Mouse (Mus musculus) heart, postnatal 0 days (tissue): ENCODE data around the gene Dhx30. TPM values are rescaled to one million over a fixed set of nuclear protein-coding genes. Genes with fewer than 3 reads are reported as not detected.
"Not testable (repeated sequence)": the region's sequence is repeated elsewhere in the genome, so short reads cannot be mapped to it uniquely, and the experiment has no call there.

Experiments
- ATAC-seq: fragments of 200-750 bp; cut with Nextera tagmentation; 2 replicates; pipeline ENCODE4 v1.8.0; 2017; ENCODE audit warnings: low read depth, moderate number of reproducible peaks, moderate library complexity; ENCODE audit not compliant: insufficient read depth
- DNase-seq: peaks from one replicate; pipeline ENCODE4 v3.0.0-alpha.2; 2016; ENCODE audit warnings: low spot score
- H3K27ac ChIP-seq: fragments of 300-500 bp; sonication (generic); 2 replicates; pipeline ENCODE4 v1.5.1; 2014; ENCODE audit warnings: low read depth, mild to moderate bottlenecking
- H3K27me3 ChIP-seq: fragments of 300-500 bp; sonication (generic); 2 replicates; pipeline ENCODE4 v1.6.1; 2014; ENCODE audit warnings: low read length, mixed read lengths; ENCODE audit not compliant: control insufficient read depth, insufficient read depth
- H3K36me3 ChIP-seq: fragments of 300-500 bp; sonication (generic); replicated peaks from 2 replicates; pipeline ENCODE4 v1.6.1; 2014; ENCODE audit warnings: low read length, mixed read lengths; ENCODE audit not compliant: control insufficient read depth, insufficient read depth
- H3K4me1 ChIP-seq: fragments of 300-500 bp; sonication (generic); 2 replicates; pipeline ENCODE4 v1.6.1; 2014; ENCODE audit warnings: antibody characterized with exemption; ENCODE audit not compliant: control insufficient read depth, insufficient read depth
- H3K4me2 ChIP-seq: fragments of 300-500 bp; sonication (generic); 2 replicates; pipeline ENCODE4 v1.6.1; 2014; ENCODE audit warnings: low read depth, mild to moderate bottlenecking, low read length, moderate library complexity
- H3K4me3 ChIP-seq: fragments of 300-500 bp; sonication (generic); 2 replicates; pipeline ENCODE4 v1.5.1; 2014; ENCODE audit warnings: low read depth, low read length
- H3K9ac ChIP-seq: fragments of 300-500 bp; sonication (generic); replicated peaks from 2 replicates; pipeline ENCODE4 v1.6.1; 2014; ENCODE audit warnings: low read depth, low read length, mixed read lengths
- H3K9me3 ChIP-seq: fragments of 300-500 bp; sonication (generic); replicated peaks from 2 replicates; pipeline ENCODE4 v1.6.1; 2016; ENCODE audit warnings: low read length; ENCODE audit not compliant: control insufficient read depth
- CTCF ChIP-seq: IDR thresholded peaks from 2 replicates; pipeline ENCODE4 v1.5.1; 2016; ENCODE audit warnings: antibody characterized with exemption, control low read depth, low read depth
- EP300 ChIP-seq: IDR thresholded peaks from 2 replicates; pipeline ENCODE4 v1.6.1; 2016; ENCODE audit warnings: antibody characterized with exemption, low read depth
- WGBS: fragments of 180-500 bp; shearing (Covaris S2); extraction: QIAGEN DNeasy Blood & Tissue Kit; methylation state at CpG from one replicate; pipeline ENCODE4 v1.1.7; 2014; 5-methylcytosine and 5-hydroxymethylcytosine counted together
- polyA plus RNA-seq: library from polyadenylated mRNA; unstranded; fragments of >200 nt; fragmentation: Nextera tagmentation; extraction: Ambion mirVana; gene quantifications from 2 replicates; pipeline ENCODE4 v1.2.1, GENCODE M21; 2015
- total RNA-seq: library from RNA; depleted of rRNA; stranded (reverse); fragments of >200 nt; gene quantifications from 2 replicates; pipeline ENCODE4 v1.2.3, GENCODE M21; 2014; ENCODE audit warnings: low replicate concordance

The Dhx30 gene
- total and polyA plus RNA-seq, 2 experiments from 2014 or later = 66.4 to 111 TPM

- H3K4me2 ChIP-seq = peak overlapping the region; percentile 95
- no peaks in the 10 kb centered on the region for H3K9me3 ChIP-seq
- ATAC-seq (no peak), DNase-seq (no peak)
- TF ChIP-seq CTCF (no peak), EP300 (no peak)
- no peaks in the 10 kb centered on the region for H3K4me1 ChIP-seq
- no peaks in the 10 kb centered on the region for H3K27me3 ChIP-seq
- WGBS = 22% methylated on average over 10 of the region's 10 CpGs
- H3K27ac ChIP-seq = peak overlapping the region; percentile 89
- H3K4me3 ChIP-seq = peak overlapping the region; percentile 87
- H3K9ac ChIP-seq = peak overlapping the region; percentile 58
- H3K36me3 ChIP-seq = peaks cover 6% of the 10 kb centered on the region
These were observed 13.4 kb upstream of the Dhx30 start for GRCm38 (mm10) chr9:110130896-110131524.

DNA sequence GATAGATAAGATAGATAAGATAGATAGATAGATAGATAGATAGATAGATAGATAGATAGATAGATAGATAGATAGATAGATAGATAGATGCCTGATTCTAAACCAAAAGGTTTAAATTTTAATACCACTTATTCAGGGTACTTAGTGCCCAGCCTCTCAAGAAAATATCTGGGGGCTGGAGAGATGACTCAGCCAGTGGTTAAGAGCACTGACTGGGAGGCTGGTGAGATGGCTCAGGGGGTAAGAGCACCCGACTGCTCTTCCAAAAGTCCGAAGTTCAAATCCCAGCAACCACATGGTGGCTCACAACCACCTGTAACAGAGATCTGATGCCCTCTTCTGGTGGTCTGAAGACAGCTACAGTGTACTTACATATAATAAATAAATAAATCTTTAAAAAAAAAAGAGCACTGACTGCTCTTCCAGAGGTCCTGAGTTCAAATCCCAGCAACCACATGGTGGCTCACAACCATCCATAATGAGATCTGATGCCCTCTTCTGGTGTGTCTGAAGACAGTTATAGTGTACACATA is 6.4 kb upstream of the Dhx30 start:
- 41% methylated on average over 2 of the region's 2 CpGs for WGBS
- not testable (repeated sequence) for H3K27ac ChIP-seq, H3K4me2 ChIP-seq, ATAC-seq, H3K9me3 ChIP-seq, H3K4me1 ChIP-seq, H3K36me3 ChIP-seq, H3K9ac ChIP-seq, H3K4me3 ChIP-seq, DNase-seq, H3K27me3 ChIP-seq

DNA sequence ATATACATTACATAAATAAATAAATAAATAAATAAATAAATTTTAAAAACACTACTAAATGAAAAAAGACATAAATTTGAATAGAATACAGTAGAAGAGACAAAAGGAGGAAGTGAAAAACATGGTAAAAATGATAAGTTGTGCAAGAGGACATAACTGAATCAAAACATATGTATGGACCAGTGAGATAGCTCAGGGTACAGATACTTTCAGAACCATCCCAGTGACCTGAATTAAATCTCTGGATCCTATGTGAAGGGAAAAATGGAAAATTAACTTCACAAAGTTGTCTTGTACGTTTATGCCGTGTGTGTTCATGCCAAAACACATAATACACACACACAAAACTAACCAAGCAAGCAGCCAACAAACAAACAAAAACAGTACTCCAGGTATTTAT is 5.7 kb upstream of the Dhx30 start:
- Histone ChIP-seq H3K4me3 (no peak overlapping the region), H3K27me3 (no peaks in the 10 kb centered on the region), H3K9ac (no peak overlapping the region), H3K27ac (no peak overlapping the region), H3K9me3 (no peaks in the 10 kb centered on the region), H3K4me2 (no peak overlapping the region), H3K4me1 (peaks cover 2% of the 10 kb centered on the region; the same call in 1 of the 2 replicates), H3K36me3 (no peaks in the 10 kb centered on the region)
- TF ChIP-seq EP300 (no peak), CTCF (no peak)
- DNase-seq = no peak
- WGBS = 75% methylated on average over 2 of the region's 2 CpGs
- ATAC-seq = no peak

DNA sequence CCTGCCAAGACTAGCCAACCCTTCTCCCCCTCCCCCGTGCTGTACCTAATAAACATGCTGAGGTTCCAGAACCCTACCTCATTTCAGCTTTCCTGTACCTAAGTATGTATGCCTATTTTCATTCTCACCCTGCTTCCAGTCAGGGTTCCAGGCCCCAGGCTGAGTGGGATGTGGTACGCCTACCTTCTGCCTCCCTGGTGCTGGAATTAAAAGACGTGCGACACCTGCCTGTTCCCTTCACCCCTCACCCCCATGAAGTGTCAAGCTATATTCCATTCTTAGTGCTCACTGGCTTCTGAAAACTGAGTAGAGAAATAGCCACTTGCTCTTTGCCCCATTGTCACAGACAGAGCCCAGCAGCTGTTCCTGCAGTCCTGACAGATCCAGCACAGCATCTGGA is 3.8 kb upstream of the Dhx30 start:
- ATAC-seq (no peak), DNase-seq (no peak)
- Histone ChIP-seq H3K27ac (no peak overlapping the region), H3K36me3 (no peaks in the 10 kb centered on the region), H3K4me3 (no peak overlapping the region), H3K4me2 (no peak overlapping the region), H3K9me3 (no peaks in the 10 kb centered on the region), H3K4me1 (peaks cover 8% of the 10 kb centered on the region), H3K27me3 (no peaks in the 10 kb centered on the region), H3K9ac (no peak overlapping the region)
- TF ChIP-seq EP300 (no peak), CTCF (no peak)
- 71% methylated on average over 4 of the region's 4 CpGs for WGBS

DNA sequence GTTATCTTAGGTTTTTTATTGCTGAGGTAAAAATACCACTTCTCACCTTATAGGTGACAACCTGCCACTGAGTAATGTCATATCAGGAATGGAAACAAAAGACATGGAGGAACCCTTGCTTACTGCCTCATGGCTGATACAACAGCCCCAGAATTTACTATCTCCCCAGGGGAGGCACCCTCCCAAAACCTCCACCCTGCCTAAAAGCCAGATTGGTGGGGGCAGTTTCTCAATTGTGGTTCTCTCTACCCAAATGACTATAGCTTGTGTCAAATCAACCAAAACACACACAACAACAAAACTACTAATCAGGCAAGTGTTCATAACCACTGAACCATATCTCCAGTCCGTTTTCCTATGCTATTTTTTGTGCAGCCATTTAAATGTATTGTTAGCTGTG is 619 bp upstream of the Dhx30 start:
- peak overlapping the region; percentile 74 for H3K4me3 ChIP-seq
- H3K27ac ChIP-seq = peak overlapping the region; percentile 91; the same call in 1 of the 2 replicates
- H3K4me2 ChIP-seq = peak overlapping the region; percentile 94
- peaks cover 11% of the 10 kb centered on the region for H3K4me1 ChIP-seq
- H3K36me3 ChIP-seq = peaks cover 16% of the 10 kb centered on the region
- TF ChIP-seq CTCF = no peak
- TF ChIP-seq EP300 = no peak
- H3K27me3 ChIP-seq = no peaks in the 10 kb centered on the region
- DNase-seq (no peak), ATAC-seq (no peak)
- H3K9ac ChIP-seq = peak overlapping the region; percentile 84
- H3K9me3 ChIP-seq = no peaks in the 10 kb centered on the region
- 53% methylated on average over 1 of the region's 1 CpGs for WGBS
